Mouse (Mus musculus): ENCODE data around the gene Calhm6.

Gene Calhm6

DNA sequence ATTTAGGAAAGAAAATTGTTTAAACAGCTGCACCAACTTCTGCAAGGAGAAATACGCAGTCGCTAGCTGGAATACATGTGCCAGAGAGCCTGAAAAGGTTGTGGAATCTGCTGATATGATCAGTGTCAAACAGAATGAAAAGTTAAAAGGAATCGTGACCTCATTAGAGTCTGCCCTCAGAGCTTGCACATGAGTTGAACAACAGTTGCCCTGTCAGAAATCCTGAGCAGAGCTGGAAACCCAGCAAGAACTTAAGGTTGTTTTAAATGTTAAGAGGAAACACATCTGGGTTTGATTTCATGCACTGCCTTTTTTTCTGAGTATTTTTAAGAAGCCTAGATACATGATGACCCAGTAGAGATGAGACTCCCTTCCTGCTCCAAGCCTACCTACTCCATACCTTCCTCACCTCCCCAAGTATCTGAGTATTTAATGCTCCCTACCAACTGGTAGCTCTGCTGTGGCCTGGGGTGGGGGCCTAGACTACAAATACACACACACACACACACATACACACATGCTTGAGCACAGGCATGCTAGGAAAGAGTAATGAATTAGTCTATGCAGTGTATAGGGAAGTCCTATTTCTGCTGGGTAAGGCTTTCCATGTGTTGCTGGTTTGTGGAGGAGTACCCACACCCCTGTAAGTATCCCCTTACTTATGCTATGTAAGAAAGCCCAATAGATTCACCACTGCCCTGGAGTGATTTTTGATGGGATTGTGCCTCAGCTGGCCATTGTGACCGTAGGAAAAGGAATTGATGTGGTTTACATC is 15.6 kb downstream of the Calhm6 start:
- in situ Hi-C loops (cut with MboI; ENCODE audit: unreplicated experiment in 2 of 2), result no loop called here

DNA sequence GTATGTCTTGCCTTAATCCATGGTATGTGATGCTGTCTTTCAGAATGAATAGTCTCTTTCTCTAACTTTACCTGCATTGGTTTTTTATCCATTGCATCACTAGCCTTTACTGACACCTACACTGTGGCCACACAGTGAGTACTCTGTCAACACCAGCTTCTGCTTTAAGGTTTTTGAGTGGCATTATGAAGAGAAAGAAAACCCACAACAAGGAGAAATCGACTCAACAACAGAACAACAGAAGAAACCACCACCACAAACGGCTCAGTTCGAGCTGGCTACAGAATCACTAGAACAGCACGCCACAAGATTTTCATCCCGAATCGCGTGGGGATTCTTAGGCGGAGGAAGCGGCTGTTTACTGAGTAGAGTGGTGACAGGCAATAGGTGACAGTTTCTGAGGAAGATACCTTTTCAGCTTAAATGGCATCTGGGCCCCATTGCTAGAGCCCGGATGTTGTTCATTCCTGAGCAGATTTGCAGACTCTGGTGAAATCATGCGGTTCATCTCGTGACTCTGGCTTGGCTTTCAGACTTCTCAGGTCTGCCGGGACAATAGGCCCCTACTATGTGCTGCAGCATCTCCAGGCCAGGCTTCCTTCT is 16.8 kb downstream of the Calhm6 start:
- in situ Hi-C loops (cut with MboI; ENCODE audit: unreplicated experiment in 2 of 2), result no loop called here

DNA sequence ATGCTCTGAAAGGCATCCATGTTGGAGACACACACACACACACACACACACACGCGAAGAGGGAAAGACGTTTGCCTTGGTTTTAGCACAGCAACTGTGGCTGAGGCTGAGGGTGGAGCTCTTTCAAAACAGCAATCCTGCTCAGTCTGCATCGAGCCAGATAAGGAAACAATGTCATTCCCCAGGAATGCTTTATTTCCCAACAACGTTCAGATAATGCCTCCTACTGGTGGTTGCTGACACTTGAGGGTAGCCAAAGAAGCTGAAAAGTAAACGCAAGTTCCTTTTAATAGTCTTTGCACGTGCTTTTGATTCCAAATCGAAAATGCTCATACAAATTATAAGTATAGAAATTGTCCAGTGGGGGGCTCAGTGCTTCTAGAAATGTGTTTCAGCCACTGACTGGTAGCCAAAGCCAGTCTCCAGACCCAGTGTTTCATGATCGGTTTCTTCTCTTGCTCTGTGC is 31.3 kb downstream of the Calhm6 start, which contains the start of gene Calhm5:
Calhm5 (minus strand) TSS at position 102 of the 466 bp plus-strand sequence.
- in situ Hi-C loops (cut with MboI; ENCODE audit: unreplicated experiment in 2 of 2), result no loop called here

DNA sequence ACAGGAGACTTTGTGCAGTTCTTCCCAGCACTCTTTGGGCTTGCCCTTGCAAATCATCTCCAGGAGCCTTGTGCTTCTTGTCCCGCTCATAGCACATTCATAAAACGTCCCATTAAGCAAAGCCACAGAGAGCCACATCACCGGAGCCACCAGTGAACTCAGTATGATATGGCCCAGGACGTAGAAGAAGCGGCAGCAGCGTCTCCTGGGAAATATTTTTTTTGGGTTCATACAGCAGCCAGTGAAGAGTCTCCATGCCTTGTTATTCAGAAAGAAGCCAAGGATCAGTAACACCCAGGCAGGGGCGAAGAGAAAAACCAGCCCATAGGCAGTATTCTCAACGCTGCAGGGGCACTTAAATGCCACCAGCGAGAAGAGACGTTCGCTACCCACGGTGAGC is 31.8 kb downstream of the Calhm6 start:
- in situ Hi-C loops (cut with MboI; ENCODE audit: unreplicated experiment in 2 of 2), result no loop called here

DNA sequence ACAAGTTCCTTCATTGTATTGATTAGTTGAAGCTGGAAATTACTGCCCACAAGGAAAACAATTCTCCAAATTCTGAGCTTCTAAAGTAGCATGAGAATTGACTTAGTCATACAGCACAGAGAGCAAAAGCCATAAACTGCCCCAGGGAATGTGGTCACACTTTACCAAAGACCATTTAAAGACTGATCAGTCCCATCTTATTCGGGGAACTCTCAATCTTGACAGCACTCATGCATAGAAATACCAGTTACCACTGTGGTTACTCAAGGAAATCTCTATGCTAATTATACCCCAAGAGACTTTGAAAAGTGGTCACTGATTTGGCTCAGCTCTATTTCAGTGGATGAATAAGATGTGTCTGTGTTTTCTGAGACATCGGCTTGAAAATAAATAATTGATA is 32.6 kb downstream of the Calhm6 start:
- in situ Hi-C loops (cut with MboI; ENCODE audit: unreplicated experiment in 2 of 2), result no loop called here

DNA sequence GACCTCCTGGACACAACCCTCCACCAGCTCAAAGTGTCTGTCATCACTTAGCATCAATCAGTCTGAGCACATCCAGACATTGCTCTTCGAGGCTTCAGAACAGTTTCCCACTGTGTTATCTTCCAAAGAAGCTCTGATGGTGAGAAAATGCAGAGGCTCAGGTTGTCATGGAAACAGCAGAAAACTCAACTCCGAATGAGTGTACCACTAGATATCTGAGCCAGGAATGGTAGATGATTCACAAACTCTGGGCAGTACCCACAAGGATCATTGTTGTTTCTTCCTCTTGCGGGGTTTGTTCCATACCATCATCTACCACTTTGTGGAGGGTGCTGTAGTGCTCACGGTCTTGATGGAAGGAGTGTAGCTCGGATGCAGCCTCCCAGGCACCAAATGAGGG is 35.9 kb downstream of the Calhm6 start:
- in situ Hi-C loops (cut with MboI; ENCODE audit: unreplicated experiment in 2 of 2), result no loop called here

DNA sequence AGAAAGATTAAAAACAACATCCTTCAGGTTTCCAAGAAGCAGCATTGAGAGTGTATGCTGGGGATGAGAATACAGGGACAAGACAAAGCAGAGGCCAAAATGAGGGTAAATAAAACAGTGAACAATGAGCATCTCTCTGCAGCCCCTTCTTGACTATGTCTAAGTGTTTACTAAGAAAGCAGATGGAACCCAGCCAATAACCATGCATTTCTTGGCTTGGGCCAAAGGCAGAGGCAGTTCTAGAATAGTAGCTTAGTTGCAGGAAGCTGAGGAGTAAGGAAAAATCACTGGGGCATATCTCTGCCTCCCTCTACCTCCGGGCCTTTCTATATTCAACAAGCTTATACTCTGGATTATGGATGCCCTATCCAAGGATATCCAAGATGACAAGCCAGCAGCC is 37.3 kb downstream of the Calhm6 start:
- in situ Hi-C loops (cut with MboI; ENCODE audit: unreplicated experiment in 2 of 2), result no loop called here

DNA sequence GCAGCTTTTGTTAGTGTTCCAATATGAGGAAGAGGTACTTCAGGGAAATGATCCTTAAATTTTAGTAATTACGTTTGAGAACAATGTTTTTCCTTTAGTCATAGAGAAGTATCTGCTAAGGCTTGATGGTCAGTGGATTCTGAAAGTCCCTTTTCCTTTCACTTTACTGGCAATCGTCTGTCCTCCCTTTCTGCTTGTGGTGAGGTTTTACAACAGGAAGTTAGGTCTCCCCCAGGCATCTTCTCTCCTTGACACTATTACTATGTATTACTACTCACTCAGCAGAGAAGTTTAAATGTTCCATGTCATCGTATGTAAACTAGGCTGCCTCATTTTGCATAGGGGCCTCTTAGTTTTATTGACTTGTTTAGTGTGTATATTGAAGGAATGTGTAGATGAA is 38.3 kb downstream of the Calhm6 start:
- in situ Hi-C loops (cut with MboI; ENCODE audit: unreplicated experiment in 2 of 2), result no loop called here

DNA sequence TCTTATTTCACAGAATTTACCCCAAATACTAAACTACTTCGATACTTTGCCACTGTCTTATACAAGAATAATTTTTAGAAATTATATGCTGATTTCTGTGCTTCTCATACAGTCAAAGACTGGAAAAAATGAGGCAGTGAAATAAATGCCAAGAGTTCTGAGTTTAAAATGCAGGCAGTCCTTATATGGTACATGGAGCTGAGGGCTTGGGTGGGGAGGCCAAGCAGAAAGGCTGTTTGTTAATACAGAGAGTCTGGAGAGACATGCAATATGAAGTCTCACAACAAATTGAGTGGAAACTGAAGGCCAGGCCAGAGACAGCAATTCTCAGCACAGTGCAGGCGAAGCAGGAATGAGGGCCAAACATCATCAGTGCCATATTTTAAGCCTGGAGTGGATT is 39.3 kb downstream of the Calhm6 start:
- in situ Hi-C loops (cut with MboI; ENCODE audit: unreplicated experiment in 2 of 2), result no loop called here

DNA sequence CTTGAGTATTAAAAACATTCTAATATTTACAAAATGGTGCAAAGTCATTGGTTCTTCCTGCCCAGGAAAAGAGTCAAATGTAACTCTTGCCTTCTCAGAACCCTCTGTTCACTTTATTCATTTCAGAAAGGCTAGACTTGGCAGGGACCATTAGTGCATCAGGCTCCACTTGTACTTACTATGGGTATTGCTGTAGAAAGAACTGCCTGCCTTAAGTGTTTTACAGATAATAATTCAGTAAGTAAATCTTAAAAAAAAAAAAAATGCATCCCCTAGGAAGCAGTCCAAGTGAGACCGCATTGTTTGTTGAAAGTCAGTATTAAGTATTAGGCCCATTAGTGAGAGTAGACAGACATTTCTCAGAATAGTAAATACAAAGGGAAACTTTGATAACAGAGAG is 41.3 kb downstream of the Calhm6 start:
- in situ Hi-C loops (cut with MboI; ENCODE audit: unreplicated experiment in 2 of 2), result no loop called here

All from v-Abl transformed pro-B cells (cell line).